Mouse (Mus musculus): ENCODE data around the gene Cenpv.
"Not testable (repeated sequence)": the region's sequence is repeated elsewhere in the genome, so short reads cannot be mapped to it uniquely, and the experiment has no call there.

Cenpv gene

DNA sequence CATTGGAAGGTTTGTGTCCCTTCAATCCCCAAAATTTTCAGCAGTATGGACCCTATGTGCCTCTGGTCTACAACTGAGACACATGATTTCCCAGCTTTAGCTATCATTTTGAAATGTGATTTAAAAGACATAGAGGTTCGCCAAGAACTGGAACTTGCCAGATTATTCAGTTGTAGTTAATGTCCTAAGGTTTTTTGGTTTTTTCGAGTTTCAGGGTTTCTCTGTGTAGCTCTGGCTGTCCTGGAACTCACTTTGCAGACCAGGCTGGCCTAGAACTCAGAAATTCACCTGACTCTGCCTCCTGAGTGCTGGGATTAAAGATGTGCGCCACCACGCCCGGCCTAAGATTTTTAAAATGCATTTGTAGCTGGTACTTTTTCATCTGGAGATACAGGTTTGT lies 14.6 kb upstream of the Cenpv start:
- DNase-seq (ENCODE audit: low spot score): no peak

DNA sequence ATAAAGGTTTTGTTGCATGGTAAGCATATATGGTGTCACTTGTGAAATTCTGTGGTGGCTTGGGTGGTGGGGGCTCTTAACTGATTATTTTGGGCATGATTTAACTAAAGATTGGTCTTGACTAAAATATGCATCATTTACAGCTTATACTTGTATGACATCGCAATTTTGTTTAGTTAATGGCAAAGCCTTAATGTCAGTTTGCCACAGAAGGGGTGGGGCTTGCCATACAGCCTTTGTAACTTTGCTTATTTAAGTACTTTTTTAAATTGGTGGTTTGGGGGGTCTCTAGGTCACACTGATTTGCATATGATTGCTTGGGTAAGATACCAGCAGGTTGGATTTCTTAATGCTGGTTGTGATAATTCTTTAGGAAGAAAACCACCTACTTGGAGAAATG lies 14.1 kb upstream of the Cenpv start:
- DNase-seq (ENCODE audit: low spot score): no peak

DNA sequence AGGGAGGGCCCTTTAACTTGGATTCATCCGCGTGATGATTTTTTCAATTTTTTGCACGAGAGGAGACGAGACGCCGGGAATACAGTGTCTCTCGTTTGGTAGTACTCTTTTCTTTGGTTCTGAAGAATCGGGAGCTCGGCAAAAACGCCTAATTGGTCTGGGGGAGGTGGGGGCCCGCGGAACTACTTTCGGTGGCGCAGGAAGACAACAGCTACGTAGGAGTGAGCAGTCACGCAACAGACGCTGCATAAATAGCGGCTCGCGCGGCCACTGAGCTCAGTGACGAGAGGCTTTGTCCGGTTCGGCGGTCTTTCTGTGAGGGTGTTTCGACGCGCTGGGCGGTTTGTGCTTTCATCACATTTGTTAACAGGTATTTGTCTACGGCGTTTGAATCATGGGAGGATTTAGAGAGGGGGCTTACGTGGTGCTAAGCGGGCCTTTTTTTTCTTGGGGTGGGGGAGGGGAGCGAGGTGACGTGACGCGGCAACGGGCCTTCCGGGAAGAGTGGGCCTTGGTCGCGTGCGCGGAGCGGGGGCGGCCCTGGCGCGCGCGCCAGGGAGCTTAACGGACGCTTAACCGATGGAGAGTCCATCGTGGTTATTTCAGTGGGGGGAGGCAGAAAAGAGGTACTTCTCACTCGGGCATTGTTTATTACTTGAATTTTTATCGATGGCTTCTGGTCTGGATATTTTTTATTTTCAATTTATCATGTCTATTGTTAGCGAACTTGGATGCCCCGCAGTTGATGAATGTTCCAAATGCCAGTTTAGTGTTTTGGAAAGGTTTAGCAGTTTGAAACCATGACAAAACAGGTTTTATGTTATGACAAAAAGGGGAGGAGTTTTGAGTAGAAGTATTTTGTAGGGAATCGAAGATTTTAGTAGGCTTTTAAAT lies 12.4 kb upstream of the Cenpv start:
- DNase-seq (ENCODE audit: low spot score): peak; percentile 91

DNA sequence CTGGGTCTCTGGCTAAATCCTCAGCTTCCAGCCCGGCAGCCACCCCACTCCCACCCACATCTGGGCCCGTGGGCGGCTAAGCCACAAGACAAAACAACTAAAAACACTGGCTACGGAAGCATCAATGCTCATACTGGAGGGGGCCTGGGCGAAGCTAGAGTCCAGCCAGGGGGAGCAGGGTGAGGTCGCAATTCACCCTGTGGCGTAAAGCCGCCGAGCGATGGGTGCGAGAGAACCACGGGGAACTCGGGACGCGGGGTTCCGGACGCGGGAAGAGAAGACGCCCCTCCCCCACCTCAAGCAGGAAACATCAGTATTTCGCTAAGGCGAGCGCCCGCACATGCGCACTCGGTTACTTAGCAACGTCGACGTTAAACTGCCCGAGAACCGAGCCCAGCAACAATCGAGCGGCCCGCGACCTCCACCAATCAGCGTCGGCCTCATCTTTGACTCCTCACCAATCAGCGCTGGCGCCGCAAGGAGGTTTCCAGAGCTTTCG lies 11.7 kb upstream of the Cenpv start, which contains the start of gene Ubb:
Gene Ubb (plus strand): TSS at position 445 of the 499 bp plus-strand sequence.
- DNase-seq (ENCODE audit: low spot score): peak; percentile 100

DNA sequence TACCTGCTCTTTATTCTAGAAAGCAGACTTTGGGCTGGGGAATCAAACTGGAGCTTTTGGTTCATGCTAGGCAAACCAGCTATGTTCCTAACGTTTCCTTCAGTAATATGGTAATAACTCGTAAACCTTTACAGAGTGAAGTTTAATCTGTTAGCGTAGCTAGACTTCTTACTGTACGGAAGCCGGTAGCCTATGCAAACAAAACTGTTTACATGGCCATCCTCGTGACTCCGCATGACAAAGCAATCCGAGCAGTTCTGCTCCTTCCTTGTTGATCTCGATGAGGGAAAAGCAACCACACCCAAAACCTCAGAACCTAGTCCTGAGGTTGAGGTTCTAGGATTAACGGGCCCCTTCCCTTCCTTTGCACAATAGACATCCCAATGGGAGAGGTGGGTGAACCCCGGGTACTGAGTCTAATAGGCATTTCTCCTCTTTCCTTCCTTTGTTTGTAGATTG lies 11.2 kb upstream of the Cenpv start:
- peak; percentile 70 for DNase-seq (ENCODE audit: low spot score)

DNA sequence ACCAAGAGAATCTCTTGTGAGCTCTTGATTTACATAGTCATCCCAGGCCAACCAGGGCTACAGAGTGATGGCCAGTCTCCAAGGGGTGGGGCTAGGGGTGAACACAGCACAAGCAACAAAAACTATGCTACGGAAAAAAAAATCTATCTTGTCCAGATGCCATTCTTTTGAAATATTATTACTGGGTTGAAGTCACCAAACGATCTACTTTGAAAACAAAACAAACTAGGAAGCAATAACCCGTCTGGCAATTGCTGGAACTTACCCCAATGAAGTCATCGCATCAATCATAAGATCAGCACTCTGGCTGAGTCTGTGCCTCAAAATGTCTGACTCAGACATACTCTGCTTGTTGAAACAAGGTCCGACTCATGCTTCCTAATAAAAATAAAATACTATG lies 10.7 kb upstream of the Cenpv start:
- peak; percentile 71 for DNase-seq (ENCODE audit: low spot score)

DNA sequence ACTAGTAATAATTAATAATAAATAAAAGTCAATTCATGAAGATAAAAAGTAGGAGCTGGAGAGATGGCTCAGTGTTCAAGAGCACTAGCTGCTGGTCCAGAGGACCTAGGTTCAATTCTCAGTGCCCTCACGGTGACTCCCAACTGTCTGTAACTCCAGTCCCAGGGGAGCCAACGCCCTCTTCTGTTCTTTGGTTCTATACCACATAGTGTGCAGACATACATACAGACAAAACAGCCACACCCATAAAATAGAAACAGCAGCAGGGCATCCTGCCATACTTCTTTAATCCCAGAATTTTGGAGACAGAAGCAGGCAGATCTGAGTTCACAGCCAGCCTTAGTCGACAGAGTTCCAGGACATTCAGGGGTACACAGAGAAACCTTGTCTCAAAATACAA lies 4.9 kb upstream of the Cenpv start:
- no peak for DNase-seq (ENCODE audit: low spot score)

DNA sequence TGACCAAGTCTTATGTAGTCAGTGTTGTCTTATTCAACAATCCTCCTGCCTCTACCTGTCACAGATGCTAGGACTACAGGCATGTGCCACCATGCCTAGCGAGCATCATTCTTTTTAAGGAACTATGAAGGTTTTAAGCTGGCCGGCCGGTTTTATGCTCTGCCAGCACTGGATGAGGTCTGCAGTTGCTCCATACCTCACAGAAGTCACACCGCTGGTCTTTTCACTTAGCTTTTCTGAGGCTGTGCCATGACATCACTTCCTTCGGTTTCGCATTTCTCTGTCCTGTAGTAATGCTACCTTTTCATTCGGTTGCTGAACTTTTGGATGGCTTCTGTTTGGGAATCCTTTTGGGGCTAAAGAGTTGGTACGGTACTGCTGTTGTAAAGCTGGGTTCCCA lies 2.5 kb upstream of the Cenpv start:
- DNase-seq (ENCODE audit: low spot score): no peak

DNA sequence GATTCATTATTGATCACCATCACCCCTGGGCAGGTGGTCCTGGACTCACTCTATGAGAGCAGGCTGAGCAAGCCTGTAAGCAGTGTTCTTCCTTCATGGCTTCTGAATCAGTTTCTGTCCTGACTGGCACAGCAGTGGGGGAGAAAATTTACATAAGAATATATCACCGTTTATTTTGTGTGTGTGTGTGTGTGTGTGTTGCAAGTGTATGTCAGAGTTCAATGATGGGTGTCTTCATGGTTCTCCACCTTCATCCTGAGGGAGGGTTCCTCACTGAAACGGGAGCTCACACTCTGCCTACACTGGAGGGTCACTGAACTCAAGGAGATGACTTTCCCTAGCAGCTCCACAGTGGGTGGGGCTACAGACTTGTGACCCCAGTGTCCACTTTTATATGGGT lies 1.9 kb upstream of the Cenpv start:
- DNase-seq (ENCODE audit: low spot score): no peak

DNA sequence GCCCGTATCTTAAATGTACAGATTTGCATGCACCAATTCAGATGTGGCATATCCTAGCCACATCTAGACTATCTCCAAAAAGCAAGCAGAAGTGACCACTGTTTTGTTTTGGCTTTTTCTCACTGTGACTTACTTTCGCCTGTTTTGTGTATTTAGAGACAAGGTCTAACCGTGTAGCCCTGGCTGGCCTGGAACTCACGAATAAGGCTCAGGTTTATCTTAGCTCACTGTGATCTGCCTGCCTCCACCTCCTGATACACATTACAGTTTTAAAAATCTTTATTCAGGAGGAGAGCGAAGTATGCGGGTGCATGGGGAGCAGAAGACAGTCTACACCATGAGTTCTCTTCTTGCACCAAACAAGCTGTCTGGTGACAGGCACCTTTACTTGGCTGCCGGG lies 1.1 kb upstream of the Cenpv start:
- DNase-seq (ENCODE audit: low spot score): no peak

DNA sequence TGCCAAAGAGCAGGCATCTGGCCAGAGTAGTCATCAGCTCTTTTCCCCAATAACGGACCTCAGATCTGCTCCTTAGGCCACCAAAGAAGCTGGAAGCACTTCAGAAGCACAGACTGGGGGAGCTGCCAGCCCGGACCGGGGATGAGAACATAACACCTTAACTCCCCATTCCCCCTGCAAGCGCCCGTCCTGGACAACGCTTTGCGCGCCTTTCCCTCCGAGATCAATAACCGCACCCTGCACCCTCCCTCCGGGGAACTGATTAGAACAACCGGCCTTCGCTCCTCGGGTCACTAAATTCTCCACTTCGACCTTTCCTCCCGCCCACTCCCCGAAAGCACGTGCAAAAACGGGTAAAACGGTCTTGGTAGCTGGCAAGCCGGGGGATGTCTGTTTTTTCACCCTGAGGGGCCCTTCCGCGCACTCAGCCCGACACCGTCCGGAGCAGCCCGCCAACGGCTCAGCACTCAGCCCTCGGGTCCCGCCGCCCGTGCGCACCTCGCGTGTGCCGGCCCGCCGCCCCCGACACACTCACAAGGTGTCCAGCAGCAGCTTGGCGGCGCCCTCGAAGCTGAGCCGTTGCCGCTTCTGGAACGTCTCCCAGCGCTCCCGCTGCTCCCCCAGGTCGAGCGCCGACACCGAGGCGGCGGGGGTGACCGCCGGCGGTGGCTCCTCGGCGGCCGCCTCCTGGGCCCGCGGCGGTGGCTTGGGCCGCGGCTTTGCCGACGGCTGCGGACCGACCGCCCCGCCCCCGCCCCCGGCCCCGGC lies 556 bp downstream of the Cenpv start:
- peak; percentile 38 for DNase-seq (ENCODE audit: low spot score)

DNA sequence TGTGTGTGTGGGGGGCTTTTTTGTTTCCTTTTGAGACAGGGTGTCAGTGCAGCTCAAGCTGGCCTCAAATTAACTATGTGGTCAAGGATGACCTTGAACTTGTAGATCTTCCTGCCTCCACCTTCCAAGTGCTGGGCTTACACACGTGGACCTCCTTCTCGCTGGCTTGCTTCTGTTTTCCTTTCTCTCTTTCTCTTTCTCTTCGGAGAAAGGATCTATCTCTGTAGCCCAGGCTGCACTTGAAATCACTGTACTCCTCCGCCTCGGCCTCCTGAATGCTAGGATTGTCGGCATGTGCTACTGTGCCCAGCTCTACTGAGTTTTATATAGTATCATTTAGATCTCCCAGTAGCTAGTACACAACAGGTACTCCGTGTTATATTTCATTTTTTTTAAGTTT lies 1.5 kb downstream of the Cenpv start:
- DNase-seq (ENCODE audit: low spot score): no peak

DNA sequence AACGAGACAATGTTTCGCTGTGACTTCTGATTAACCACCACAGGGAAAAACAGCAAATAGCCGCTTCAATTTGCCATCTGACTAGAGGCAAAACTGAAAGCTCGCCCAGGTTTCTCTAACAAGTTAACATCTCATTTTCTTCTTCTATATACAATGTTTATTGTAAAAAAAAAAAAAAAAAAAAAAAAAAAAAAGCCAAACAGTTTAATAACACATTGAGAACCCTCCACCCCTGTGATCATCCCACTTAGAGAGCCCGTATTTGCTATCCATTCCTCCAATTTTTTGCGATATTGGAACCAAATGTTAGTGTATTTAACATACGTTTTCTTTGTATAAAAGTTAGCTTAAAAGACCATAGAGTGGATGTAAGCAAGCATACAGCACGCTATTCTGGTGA lies 2.0 kb downstream of the Cenpv start:
- DNase-seq (ENCODE audit: low spot score): no peak

DNA sequence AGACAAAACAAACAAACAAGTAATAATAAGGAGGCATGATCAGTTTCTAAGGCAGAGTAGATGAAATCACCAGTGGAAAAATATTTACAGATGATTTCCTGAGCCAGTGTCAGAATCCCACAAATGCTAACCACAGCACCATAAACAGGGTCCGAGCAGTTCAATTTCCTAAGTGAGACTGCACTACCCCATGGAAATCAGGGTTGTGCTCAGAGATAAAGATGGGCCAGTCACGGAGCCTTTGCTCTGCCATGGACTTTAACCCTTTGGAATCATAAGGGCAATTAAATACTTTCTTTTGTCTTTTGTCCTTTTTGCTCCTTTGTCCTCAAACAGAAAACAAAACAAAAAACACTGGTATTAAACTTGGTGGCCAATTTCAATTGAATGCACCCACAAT lies 16.8 kb downstream of the Cenpv start:
- DNase-seq (ENCODE audit: low spot score): no peak

DNA sequence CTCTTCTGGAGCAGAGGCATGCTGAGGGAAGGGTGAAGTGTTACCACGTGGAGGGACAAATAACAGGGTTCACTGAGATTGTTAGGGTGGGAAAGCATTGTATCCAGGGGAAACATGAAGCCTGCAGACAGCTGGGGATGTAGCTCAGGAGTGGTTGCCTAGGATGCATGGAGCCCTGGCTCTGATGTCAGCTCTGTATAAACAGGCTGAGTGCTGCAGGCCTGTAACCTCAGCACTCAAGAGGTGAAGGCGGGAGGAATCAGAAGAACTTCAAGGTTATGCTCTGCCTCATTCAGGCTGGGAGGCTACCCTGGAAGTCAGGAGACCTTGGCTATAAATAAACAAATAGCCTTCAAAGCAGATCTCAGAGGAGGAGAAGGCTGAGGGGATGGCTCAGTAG lies 20.1 kb downstream of the Cenpv start:
- no peak for DNase-seq (ENCODE audit: low spot score)

DNA sequence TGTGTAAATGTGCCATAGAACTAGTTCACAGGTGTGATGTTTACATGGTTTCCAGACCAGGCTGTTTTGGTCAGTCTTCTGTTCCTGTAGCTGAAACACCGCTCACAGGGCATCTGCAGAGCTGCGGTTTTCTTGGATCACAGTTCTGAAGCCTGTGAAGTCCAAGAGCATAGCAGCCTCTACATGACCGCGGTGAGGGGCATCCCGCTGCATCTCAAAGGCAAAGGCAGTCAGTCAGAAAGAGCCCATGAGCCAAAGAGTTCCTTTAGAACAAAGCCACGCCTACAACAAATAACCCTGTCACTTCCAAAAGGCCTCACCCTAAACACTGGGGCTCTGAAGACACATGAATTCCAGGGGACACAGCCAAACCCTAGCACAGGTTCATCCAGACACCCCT lies 25.8 kb downstream of the Cenpv start:
- DNase-seq (ENCODE audit: low spot score): no peak

DNA sequence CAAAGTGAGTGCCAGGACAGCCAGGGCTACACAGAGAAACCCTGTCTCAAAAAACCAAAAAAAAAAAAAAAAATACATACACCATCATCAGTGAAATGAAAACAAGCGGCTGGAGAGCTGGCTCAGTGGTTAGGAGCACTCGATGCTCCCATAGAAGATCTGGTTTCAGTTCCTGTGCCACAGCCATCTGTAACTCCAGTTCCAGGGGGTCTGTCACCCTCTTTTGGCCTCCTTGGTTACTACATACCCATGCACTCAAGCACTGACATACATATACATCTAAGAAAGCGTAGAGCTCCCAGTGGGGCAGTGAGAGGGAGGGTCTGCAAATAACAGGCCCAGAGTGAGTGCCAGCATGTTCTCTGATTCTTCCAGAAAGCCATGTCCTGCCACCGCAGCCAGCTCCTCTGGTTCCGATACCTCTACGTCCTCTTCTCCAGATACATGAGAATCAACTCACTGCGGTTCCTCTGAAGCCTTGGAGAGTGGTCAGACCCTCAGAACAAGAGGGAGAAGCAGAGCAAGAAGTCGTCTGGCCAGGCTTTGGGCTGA lies 26.5 kb downstream of the Cenpv start:
- no peak for DNase-seq (ENCODE audit: low spot score)

DNA sequence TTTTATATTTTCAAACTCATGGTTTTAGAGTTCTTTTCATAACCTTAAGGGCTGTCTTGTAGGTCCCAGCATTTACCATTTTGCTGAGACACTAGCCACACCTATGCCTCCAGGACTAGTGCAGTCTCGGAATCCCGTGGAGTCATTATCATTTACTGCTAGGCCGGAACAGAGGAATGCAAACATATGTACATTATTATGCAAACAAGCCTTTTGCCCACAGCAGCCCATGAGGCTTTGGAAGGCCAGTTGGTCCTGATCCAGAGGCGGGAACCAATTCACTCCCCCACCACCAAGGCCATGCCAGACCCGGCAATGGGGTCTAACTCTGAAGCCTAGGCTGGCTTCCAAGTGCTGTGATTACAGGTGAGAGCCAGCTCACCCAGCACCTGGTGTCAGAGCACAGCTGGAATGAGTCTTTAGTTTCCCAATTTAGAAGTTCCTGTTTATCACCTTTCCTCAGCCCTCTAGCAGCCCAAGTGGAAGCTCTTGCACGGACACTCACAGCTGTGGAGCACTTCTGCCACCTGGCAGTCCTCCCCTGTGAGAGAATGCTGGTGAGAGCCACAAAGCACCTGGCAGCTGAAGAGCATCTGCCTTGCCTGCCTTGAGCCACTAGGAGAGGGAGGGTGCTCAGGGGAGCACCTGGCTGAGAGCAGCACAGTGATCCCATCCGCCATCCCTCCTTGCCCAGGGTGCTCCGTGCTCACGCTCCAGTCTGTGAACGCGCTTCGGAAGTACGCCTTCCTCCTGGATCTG lies 27.4 kb downstream of the Cenpv start:
- no peak for DNase-seq (ENCODE audit: low spot score)

DNA sequence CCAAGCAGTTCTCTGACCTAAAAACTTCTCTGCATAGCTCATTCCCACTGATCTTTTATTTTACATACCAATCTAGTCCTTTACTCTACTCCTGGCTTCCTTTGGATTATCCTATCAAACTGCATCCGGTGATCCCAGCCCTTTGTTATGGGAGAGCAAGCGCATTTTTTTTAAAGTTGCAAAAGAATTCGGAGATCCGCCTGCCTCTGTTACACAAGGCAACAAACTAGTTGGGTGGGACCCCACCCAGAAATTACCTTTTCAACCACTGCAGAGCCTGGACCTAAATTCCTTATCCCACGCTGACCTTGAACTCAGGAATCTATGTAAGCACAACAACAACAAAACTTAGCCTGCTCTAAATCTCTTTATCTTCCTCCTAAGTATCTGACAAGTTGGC lies 28.1 kb downstream of the Cenpv start:
- DNase-seq (ENCODE audit: low spot score): no peak

DNA sequence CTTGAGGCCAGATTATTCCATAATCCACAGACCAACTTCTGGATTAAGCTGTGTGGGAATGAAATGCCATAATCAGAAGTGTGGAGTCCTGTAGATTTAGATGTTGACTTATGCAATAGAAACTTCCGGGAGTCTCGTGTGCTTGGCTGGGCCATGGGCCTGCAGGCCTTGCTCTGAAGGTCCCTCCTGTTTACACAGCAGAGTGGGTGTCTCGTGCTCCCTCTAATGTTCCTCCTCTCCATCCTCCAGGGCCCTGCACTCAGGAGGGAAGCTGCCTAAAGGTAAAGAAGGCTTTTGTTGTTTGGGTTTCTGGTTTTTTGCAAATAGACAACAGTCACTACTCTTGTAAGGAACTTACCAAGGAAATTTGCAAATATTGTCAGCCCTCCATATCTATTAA lies 29.5 kb downstream of the Cenpv start:
- no peak for DNase-seq (ENCODE audit: low spot score)

DNA sequence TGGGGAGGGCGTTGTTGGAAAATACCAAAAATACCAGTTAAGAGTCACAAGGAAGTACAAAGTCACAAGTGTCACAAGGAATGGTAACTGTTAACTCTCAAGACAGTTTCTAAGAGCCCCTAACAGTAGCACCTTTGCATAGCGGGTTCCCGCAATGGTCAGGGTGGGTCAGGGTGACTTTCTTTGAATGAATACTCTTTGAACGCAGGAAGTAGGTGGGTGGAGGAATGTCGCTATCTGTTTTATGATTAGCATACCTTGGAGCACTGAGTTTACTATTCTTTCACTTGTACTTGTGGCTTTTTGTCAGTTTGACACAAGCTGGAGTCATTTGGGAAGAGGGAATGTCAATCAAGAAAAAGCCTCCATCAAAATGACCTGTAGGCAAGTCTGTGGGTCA lies 30.2 kb downstream of the Cenpv start:
- not testable (repeated sequence) for DNase-seq (ENCODE audit: low spot score)

DNA sequence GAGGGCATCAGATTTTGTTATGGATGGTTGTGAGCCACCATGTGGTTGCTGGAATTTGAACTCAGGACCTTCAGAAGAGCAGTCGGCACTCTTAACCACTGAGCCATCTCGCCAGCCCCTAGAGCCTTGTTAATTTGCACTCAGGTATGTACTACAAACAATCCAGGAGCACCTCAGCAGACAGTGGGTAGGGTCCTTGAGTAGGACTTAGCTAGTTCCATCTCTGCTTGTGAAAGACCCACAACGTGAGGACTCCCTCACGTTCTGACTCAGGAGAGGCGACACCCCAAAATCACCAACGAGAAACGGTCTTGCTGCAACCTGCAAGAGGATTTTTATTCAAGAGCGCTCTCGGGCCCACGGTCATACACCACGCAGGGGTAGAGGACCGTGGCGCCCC lies 30.7 kb downstream of the Cenpv start:
- DNase-seq (ENCODE audit: low spot score): not testable (repeated sequence)
